8 mouse cellular contexts compared by ENCODE assay signal in the genomic region with DNA sequence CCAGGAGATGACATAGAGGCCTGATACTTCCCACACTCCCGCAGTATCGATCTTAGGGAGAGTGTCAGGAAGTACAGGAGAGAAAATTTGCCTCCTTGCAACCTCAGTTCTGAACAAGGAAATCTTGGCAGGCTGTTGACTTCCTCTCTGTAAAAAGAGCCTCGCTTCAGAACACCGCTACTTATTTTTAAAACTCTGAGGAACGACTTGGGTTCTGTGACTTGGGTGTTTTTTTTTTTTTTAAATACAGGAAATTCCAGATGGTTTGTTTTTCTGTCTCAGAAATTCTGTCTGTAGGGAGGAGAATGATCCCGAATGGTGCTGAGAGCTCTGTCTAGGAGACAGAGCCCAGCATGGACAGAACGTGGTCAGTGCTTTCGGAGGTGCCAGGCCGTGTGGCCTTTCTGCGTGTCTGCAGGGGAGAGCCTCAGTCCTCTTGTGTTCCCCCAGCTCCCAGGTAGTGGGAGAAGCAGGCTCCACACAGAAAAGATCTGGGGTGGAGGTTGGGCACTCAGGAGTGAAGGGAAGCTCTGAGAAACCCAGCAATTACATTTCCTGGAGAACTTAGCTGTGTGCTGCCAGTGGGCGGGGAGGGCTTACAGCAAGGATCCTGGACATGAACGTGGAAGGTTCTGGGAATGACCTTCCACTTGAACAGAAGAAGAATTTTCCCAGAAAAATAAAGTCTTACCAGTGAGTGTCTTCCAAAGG. TPM values are rescaled to one million over a fixed set of nuclear protein-coding genes. Genes with fewer than 3 reads are reported as not detected.
DNase-seq lines count a peak whose midpoint lies in the region; ATAC-seq and TF ChIP-seq lines count a peak whose summit lies in the region.

No protein-coding gene starts in this region.

- DNase-seq in heart, adult 11 months: peak; percentile 94
- DNase-seq in heart, postnatal 25 days (ENCODE audit: low spot score): no peak
- peak; percentile 47 to 63 for DNase-seq in left cerebral cortex, postnatal 14 days (ENCODE audit: low spot score in 2 of 2)
- no peak for DNase-seq in MN1 (ENCODE audit: low spot score)
- DNase-seq in testis, postnatal 14 days (ENCODE audit: low spot score): no peak
- DNase-seq in cerebellum, postnatal 4 days (ENCODE audit: low spot score in 2 of 2): no peak

- H3K9me3 ChIP-seq in heart, embryonic 16.5 days (replicated peaks; ENCODE audit: control insufficient read depth, low read length): no peaks in the 10 kb centered on the region

- H3K27me3 ChIP-seq in heart, embryonic 16.5 days (ENCODE audit: control insufficient read depth, insufficient read depth, low read length): no peaks in the 10 kb centered on the region

- no peak for TF ChIP-seq CTCF in bone marrow, adult 2 months (IDR thresholded peaks at IDR 0.05; ENCODE audit: control insufficient read depth, insufficient read depth, low read length)

- 0 out of 2 replicates have a peak, but pooled peaks have one; percentile 28 for ATAC-seq in heart, embryonic 16.5 days (replicated peaks; ENCODE audit: extremely low read depth, insufficient read depth, low FRiP score)

- no peaks in the 10 kb centered on the region for H3K36me3 ChIP-seq in heart, embryonic 16.5 days (ENCODE audit: control insufficient read depth, insufficient read depth)

- 39% methylated on average over 12 of the region's 12 CpGs for WGBS in bone marrow, adult 2 months
- WGBS in heart, embryonic 16.5 days: 48% methylated on average over 12 of the region's 12 CpGs

- intact Hi-C loops in heart, postnatal 25 days (cut with DNase I): no loop called here
- intact Hi-C loops in left cerebral cortex, postnatal 14 days (cut with DNase I): no loop called here

- no peak overlapping the region for H3K9ac ChIP-seq in heart, embryonic 16.5 days (ENCODE audit: low read length)

- H3K4me2 ChIP-seq in heart, embryonic 16.5 days (ENCODE audit: low read depth, low read length): no peak overlapping the region

- peak overlapping the region; percentile 31; the same call in 1 of the 2 replicates for H3K27ac ChIP-seq in bone marrow, adult 2 months (ENCODE audit: control insufficient read depth, insufficient read depth, low read depth, low read length, poor library complexity)
- peak overlapping the region; percentile 88 for H3K27ac ChIP-seq in heart, embryonic 16.5 days (ENCODE audit: low read length)

- H3K4me1 ChIP-seq in bone marrow, adult 2 months (ENCODE audit: control insufficient read depth, insufficient read depth, low read length): peaks cover 5% of the 10 kb centered on the region; the same call in 1 of the 2 replicates
- peaks cover 15% of the 10 kb centered on the region for H3K4me1 ChIP-seq in heart, embryonic 16.5 days (ENCODE audit: control insufficient read depth, insufficient read depth, low read length)

- H3K4me3 ChIP-seq in bone marrow, adult 2 months (replicated peaks; ENCODE audit: control insufficient read depth, low read depth, low read length): no peak overlapping the region
- H3K4me3 ChIP-seq in heart, embryonic 16.5 days (ENCODE audit: low read length): no peak overlapping the region

- no peak for TF ChIP-seq POLR2A in bone marrow, adult 2 months (IDR thresholded peaks at IDR 0.05; ENCODE audit: borderline replicate concordance, control insufficient read depth, low read depth, low read length)

RNA-seq across cellular contexts. Expression of gene Galnt10, which starts 28.9 kb away (rescaled TPM):
- total RNA-seq in heart, postnatal 25 days (2021): 1 to 10 TPM; 8.4 to 9.0 TPM
- polyA plus RNA-seq in bone marrow, adult 2 months (2011; ENCODE audit: insufficient read depth, insufficient read length, low replicate concordance, missing spikeins): 16.6 and 18.0 TPM in 2 replicates
- polyA plus RNA-seq in heart, embryonic 16.5 days (2015; fragmentation: Nextera tagmentation; extraction: Ambion mirVana): 9.3 and 9.7 TPM in 2 replicates
- total RNA-seq in left cerebral cortex, postnatal 14 days (2021): 1 to 10 TPM; 7.6 to 8.8 TPM

Comparison
In these comparisons a context has a peak if more than half of its experiments do, and no peak if none do; other contexts are left out.
1. DNase-seq: peak in heart, adult 11 months (single experiment) and left cerebral cortex, postnatal 14 days (2 of 2); none in heart, postnatal 25 days (single experiment), MN1 (single experiment), testis, postnatal 14 days (single experiment) and cerebellum, postnatal 4 days (0 of 2).